Comparison of ENCODE assay signal across 8 mouse cellular contexts in genomic region chr8:122376365-122377231, GRCm38 (mm10). TPM values are rescaled to one million over a fixed set of nuclear protein-coding genes. Genes with fewer than 3 reads are reported as not detected.
DNase-seq lines count a peak whose midpoint lies in the region; ATAC-seq lines count a peak whose summit lies in the region.

Gene Zc3h18 (plus strand): TSS chr8:122376609.

- peak; percentile 97 for DNase-seq in adipocyte (ENCODE audit: low spot score)
- DNase-seq in embryo, embryonic 10 days (ENCODE audit: low spot score), result peak; percentile 100
- DNase-seq in gastrocnemius, postnatal 10 days, result peak; percentile 100
- peak; percentile 99 for DNase-seq in induced T-regulatory cell, adult 2 months (ENCODE audit: low read depth)
- DNase-seq in left cerebral cortex, adult 9 months (ENCODE audit: low spot score in 2 of 2), result peak; percentile 99
- peak; percentile 100 for DNase-seq in right cerebral cortex, postnatal 14 days
- DNase-seq in urinary bladder, postnatal 36 days (ENCODE audit: low spot score in 2 of 2), result peak; percentile 97 to 99

- ATAC-seq in megakaryocyte progenitor cell, adult 5-6 weeks (replicated peaks; ENCODE audit: poor library complexity), result peak; percentile 98

RNA-seq across cellular contexts. Expression of gene Zc3h18, which starts in this region (rescaled TPM):
- 10 to 100 TPM; 23.7 to 27.8 TPM for total RNA-seq in gastrocnemius, postnatal 10 days (2021)
- total RNA-seq in megakaryocyte progenitor cell, adult 5-6 weeks (2015), result 26.1 and 27.2 TPM in 2 replicates
- 55.6 and 67.3 TPM in 2 replicates for total RNA-seq in megakaryocyte progenitor cell, adult 5-6 weeks (2017)

Comparison
In these comparisons a context has a peak if more than half of its experiments do, and no peak if none do; other contexts are left out.
1. Peak in every context shown above with its lines: DNase-seq and ATAC-seq.